Mouse (Mus musculus) fibroblast of lung, adult 2 months (primary cell): Measurements from ENCODE around the gene Slc6a11.

Experiments
- DNase-seq: peaks from one replicate; pipeline ENCODE4 v3.0.0-alpha.2; 2011; ENCODE audit warnings: low read depth

Gene Slc6a11

DNA sequence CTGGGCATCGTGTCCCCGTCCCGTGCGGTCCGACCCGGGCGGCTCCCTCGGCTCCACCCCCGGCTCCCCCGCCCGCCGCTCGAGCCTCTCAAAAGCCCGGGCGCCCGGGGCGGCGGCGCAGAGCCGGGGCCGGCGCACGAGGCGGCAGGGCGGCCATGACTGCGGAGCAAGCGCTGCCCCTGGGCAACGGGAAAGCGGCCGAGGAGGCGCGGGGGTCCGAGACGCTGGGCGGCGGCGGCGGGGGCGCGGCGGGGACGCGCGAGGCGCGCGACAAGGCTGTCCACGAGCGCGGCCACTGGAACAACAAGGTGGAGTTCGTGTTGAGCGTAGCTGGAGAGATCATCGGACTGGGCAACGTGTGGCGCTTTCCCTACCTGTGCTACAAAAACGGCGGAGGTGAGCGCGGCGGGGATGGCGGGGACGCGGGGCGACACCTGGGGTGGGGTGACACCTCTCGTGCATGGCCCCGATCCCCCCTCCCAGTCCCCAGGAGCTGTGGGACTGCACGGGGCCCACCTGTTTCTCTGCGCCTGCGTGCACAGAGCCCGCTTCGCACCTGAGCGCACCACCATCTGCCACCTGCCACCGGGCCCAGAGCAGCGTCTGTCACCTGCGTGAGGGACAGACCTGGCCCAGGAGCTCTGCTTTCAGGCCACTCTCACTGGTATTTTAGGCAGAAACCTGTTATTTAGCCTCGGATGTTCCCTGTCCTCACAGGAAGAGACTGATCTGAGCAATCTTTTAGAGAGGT is at the start of gene Slc6a11:
Gene Slc6a11, plus strand, starts transcription at position 120 of the 751 bp plus-strand sequence.
- no peak for DNase-seq

DNA sequence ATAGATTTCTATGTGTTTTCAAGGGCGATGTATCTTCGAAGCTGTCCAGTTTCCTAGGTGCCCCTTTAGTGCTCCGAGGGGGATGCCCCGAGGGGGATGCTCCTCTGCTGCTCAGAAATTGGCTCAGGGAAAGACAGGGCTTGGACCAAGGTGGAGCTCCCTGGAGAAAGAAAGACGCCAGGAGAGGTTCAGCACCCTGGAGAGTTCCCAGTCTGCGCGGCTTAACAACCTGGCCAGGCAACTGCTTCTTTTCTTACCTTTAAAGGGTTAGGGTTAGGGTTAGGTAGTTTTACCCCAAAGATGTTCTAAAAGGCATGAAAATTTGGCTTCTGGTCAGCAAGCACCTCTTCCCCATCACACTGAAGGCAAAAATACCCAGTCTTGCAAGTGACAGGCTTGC is 43.9 kb upstream of the Slc6a11 start:
- no peak for DNase-seq

DNA sequence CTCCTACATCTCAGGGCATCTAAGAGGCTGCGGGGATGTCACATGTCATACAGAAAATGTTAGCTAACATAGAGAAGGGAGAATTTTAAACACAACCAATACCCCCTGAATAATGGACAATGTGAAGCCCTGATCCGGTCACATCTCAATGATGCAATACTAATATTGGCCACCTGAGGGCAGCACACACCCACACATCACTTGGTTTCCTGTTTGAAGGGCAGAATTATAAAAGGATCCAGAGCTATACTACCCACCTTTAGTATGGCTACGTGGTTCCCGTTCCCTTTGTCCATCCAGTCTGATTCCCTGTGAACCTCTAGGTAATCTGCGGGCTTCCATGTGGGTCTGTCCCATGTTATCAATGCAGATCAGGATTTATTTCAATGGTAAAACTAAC is 41.4 kb upstream of the Slc6a11 start:
- peak; percentile 11 for DNase-seq

DNA sequence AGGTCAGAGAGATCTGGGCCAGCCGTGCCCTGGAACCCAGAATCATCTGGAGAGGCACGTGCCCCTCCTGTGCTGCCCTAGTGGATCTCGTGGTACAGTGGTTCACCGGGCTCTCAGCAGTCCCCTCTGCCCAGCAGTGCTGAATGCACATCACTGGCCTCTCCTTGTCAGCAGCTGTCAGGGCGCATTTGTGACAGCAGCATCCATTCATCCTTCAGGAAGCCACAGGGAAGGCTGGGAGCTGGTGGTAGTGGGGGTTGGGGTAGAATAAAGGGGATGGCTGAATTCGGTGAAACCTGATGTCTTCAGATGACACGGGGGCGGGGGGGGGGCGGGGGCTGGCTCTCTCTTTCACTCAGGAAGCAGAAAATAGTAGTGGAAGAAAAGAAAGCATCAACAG is 38.8 kb upstream of the Slc6a11 start:
- DNase-seq, result no peak

DNA sequence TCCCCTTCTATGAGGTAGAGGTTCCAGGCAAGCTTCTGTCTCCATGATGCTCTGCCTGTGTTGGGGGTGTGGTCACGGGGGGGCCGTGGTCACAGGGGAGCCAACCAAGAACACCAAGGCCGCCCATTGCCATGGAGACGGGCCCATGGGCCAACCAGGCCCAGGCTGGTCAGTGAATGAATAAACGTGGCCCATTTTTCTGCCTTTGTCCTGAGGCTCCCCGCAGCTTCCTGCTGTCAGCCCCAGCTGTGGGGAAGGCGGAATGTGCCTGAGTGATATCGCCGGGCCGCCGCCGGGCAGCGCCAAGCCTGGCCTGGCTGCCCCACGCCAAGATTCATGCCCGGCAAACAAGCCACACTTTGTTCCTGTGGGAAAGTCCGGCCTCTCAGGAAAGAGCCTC is 36.8 kb upstream of the Slc6a11 start:
- DNase-seq, result no peak

DNA sequence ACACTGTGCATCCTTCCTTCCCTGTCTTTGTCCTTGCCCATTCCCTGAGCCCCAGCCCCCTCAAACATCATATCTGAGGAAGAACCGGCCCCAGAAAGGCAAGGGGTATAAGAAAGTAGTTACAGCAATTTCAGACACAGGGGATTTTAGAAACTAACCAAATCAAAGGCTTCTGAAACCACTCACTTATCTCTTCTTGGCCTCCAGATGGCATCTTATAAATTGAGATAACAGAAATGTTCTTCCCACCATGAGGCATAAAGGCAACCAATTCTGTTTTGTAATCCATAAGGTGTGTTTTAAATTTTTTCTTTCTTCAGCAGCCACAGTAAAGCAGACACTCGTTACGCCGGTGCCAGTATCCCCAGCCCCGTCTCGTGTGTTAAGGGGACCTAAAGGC is 34.5 kb upstream of the Slc6a11 start:
- no peak for DNase-seq

DNA sequence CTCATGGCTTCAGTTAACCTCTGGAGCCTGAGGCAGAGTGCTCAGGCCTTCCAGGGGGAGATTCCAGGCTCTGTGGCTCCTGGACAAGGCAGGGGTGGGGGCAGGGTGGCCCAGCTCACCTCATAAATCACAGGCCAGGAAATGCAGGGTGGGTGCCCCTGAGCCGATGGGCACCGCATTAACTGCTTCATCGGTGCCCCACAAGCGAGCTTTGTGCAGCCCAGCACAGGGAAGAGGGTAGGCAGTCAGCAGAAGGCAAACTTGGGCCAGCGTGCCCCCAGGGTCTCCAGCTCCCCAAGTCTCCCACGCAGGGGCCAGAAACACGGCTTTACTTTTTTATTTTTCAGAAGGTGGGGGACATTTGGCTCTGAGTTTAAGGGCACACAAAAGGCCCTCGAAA is 29.1 kb upstream of the Slc6a11 start:
- no peak for DNase-seq

DNA sequence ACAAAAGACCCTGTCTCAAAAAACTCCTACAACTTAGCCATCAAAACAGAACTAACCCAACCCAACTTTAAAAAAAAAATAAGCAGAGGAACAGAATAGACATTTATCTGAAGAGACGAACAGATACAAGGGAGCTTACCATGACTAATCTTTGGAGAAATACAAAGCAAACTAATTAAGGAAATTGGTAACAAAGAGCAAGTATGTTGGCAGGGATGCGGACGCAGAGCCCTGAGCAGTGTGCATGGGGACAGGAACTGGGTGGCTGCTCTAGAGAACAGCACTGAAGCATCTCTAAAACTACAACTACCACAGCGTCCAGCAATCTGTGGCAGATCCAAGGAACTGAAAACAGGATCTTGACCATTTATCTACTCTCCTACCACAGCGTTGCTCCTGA is 11.5 kb upstream of the Slc6a11 start:
- no peak for DNase-seq

DNA sequence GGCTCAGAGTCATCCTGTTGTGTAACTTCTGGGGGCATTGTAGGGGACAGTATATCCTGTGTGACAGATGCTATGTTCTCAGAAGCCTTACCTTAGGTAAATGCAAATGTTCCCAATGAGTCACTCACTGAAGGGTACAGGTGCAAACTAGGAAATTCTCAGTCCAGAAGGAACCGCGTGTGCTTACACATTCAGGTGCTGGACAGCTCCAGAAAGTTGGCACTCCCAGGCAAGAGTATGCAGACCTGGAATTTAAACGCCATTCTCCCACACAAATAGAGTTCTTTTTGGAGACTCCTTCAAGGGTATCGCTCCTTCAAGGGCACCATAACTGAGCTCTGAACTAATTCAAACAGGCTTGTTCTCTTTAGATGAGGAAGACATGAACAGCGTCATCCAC is 5.5 kb upstream of the Slc6a11 start:
- DNase-seq, result no peak

DNA sequence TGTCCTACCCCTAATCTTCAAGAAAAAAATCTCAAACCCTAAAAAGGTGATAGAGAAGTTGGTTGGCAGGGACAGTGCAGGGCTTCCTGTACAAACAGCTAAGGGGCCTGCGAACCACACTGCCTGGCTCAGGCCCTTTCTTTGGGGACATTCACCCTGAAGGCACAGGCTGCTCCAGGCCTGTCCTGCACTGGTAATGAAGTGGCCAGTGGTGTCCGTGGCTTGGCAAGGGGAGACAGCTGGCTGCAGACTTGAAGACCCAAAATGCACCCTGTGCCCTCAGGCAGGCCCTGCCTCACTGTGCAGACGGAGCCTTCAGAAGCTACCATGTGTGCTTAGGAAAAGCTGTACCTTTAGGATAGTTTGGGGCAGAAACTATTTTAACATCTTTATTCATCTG is 1.4 kb downstream of the Slc6a11 start:
- no peak for DNase-seq

DNA sequence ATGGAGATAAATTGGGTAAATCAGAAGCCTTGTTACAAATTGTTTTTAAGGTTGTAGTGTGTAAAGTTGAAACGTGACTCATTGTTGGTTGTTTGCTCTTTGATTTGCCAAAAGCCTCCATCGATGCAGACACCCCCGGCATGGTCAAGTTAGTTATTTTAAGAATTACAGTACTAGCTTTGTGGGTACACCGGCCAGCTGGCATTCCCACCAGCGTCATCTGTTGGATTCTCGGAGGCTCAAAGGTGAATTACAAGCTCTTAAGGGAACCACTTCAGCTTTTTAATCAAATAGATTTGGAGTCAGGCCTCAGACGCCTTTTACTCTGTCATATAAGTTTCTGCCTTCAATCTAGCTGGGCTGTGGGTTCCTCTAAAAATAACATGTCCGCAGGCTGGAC is 1.9 kb downstream of the Slc6a11 start:
- no peak for DNase-seq

DNA sequence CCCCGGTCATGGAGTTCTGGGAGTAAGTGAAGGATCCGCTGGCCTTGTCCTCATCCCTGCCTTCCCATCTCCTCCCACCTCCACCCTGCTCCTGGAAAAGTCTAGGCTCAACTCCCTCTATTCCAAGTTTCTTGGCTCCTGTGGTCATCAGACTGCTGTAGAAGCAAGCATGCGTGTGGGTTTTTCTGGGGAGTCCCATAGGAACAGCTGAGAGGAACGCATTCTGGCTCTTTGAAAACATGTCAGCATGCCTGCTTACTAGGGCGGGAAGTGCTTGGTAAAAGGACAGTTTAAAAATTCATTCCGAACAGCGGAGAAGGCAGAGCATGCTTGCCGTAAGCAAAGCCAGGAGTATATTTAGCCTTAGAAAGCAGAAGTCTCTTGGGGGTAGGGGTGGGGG is 7.9 kb downstream of the Slc6a11 start:
- no peak for DNase-seq

DNA sequence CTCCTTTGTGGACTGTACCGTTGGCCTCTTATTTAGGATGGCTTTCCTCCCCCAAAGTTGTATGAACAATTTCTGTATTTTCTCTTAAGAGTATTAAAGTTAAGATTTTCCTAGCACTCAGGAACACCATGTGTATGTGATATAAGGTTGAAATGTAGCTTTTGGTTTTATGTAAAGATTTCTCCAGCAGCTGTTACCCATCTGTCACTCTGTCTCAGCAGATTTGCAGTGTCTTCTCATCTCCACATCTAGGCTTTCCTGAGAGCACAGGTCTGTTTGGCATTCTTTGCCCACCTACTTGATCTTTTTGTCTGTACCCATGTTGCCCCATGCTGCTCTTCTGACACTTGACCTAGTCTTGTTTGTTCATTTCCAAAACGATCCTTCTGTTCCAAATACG is 10.4 kb downstream of the Slc6a11 start:
- DNase-seq, result no peak

DNA sequence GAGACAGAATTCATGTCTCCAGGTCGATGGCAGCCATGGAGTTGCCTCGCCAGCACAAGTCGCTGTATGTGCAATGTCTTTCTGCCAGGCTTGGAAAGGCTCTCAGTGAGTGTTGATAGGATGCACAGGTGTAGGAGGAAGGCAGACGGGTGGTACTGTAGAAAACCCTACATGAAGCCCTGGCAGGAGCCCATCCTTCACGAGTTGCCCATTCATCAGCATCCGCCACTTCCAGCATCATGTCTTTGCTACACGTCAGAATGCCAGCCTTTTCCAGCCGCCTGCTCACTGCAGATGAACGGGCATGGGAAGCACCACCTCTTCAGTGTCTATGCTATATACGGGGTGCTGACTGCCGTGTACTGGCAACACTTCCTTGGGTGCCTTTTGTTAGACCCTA is 11.4 kb downstream of the Slc6a11 start:
- no peak for DNase-seq

DNA sequence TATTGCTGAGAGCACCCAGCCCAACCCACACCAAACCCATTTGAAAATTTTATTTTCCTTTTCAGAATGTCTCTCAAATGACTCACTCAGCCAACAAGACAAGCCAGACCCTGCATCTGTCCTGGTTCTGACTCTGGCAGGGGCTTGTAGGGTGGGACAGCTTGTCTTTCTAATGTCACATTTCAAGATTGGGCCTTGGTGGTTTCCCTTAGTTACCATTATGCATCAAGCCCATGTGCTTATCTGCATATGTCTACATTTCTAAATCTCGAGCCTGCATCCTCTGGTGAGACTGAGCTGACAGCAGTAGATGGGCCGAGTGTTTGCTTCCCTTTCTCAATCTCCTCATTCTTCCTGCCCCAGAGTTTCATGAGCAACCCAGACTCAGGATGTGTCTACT is 12.5 kb downstream of the Slc6a11 start:
- DNase-seq, result no peak

DNA sequence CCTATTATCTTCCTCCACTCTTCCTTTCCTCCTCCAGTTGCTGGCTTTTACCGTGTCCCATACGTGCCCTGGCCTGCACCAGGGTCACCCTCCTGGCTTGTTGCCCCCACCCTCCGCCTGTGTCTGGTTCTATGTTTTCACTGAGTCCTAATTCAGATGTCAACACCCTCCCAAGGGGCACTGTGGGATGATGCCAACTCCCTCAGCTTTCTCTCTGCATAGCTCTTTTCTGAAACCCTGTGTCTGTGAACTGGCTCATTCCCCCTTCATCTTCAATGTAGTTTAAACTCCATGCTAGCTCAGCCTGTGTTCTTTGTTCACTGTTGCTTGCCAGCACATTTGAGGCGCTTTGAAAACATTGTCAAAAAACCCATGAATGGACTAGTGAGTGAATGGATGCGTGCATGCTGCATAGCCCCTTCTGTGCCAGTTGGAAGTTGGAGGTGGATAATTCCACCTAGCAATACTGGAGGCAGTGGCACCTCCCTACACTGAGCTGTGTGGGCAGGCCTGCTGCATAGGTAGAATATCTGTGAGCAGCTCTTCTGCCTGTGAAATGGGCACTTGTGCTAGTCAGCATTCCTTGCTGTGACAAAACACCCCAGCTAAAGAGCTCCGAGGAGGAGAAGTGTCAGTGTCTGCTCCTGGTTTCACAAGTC is 13.5 kb downstream of the Slc6a11 start:
- DNase-seq, result no peak

DNA sequence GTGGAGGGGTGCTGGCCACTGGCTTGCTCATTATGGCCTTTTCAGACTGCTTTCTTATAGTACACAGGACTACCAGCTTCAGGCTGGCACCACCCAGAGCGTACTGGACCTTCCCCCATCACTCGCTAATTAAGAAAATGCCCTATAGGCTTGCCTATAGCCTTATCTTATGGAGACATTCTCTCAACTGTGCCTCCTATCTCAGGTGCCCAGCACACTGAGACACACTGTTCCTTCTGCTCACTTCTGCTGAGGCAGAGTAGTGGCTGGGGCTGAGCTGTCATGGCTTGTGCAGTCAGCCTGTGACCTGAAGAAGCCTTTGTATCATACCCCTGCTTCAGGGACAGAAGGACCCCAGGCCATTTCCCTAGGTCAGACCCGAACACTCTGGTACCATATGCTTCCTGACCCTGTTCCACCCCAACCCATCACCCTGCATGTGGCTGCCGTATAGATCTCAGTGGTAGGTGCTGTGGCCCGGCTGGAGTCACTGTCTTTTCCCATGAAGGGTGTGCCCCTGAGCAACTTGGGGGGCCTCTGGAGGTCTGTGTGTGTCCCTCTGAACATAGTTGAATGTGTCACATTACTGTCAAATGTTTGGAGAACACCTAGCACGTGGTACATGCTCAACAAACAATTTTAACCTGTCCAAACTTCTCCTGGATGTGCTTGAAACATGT is 14.7 kb downstream of the Slc6a11 start:
- DNase-seq, result no peak

DNA sequence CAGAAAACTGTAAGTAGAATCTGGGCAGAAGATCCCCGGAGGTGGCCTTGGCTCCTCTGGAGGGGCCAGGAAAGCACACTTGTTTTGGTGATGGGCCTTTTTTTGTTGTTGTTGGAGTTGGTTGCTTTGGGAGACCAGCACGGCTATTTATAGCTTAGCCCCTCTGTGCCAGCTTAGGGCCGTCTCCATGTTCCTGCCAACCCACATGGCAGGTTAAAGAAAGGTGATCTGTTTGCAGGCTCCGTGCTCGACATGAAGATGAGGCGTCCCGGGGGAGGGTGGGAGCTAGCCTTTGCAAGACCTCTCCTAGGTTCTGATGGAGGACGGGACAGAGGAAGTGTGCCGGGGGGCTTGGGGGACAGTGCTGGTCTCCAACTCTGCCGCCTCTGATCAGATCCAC is 24.7 kb downstream of the Slc6a11 start:
- no peak for DNase-seq

DNA sequence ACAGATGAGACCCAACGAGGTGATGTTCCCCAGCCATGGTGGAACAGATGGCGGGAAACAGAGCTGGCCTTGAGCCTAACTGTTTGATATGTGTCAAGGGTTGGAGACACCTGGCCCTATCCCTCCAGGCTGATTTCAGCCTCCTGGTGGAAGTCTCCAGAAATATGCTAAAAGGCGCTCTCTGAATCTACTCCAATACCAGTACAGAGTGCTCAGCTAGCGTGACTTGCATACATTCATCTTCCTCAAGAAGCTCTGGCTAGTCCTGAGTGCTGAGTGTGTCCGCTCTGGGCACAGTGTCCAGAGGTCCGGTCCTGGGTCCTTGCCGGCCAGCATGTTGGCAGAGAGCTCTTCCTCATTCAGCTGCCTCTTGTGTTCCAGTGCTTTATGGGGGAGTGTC is 27.8 kb downstream of the Slc6a11 start:
- DNase-seq, result no peak

DNA sequence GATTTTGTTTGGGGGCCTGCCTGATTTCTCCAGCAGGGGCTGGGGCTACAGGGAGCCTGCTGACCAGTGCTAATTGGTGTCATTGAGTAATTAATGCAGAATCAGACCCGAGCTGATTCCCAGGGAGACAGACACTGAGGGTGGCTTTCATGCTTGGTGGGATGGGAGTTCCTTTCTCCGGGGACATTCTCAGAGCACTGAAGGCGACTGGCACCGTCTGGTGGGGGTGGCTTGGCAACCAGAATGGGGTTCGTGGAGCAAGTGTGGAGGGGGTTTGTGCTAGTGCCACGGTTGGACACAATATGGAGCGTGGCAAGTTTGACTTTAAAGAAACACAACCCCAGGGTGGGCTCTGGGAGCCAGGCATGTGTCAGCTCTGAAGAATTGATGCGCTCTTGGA is 29.7 kb downstream of the Slc6a11 start:
- DNase-seq, result no peak

DNA sequence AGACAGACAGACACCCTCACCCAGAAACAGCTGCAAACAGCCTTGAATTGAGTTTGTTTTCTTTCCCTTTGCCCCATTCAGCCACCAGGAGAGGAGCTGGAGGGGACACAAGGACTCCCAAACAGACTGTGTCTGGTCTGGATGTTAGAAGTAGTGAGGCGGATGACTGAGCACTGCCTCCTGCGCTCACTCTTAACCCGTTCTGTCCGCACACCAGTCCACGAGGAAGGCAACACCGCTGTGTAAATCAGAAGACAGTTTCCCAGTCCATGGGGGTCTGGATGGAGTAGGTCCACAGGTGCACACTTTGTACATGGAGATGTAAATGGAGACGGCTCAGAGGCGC is 43.0 kb downstream of the Slc6a11 start:
- no peak for DNase-seq

DNA sequence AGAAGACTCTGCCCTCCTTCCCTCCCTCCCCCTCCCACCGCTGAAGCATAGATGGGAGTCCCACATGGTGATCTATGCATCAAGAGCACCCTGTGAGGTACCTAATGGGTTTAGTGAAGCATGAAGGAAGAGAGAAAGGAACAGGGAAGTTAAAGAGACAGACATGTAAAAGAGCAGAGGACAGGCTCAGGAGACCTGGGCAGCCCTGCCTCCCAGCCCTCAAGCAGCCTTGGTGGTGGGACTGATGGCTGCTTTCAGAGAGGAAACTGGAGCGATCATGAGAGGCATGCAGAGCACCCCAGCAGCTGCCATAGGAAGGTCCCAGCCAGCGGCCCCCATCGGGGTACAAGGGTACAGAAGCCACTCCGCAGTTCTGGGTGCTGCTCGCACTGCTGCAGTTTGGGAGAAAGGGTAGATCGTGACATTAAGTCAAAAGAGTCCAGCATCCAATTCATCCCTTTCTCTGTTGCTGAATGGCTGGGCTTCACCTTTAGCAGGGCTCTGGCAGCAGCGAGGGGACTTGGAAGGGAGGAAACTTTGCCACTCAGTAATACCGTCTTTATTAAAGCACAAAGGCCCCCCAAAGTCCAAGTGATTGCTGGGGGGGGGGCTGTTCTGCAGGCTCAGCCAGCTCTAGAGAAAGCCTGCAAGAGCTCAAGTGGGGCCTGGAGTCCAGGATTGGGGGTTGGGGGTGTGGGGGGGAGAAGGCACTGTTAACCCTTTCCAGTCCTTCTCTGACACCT is 43.5 kb downstream of the Slc6a11 start:
- no peak for DNase-seq

DNA sequence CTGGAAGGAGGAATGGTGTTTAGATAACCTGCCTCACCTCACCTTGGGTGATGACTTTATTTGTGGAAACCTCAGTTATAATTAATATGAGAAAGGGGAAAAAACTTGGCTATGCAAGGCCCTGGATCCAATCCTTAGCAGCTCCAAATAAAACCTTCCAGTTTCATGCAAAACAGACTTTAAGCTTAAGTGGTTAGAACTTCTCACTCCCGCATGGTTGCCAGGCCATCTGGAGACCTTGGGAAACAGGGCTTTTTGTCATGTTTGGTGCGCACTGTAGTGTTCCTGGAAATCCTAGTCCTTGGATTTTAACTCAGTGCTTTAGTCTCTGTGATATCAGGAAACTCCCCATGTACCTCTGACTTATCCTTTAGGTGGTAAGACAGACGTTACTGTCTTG is 47.1 kb downstream of the Slc6a11 start:
- DNase-seq, result no peak
